Mouse (Mus musculus) gastrocnemius, postnatal 4 days (tissue): ENCODE data around the gene Smap2. TPM values are rescaled to one million over a fixed set of nuclear protein-coding genes. Genes with fewer than 3 reads are reported as not detected.
A peak's percentile ranks its signal among the peaks of the same experiment; 100 is the strongest.

Experiments used
- DNase-seq, 2 experiments: peaks; one replicate each; pipeline ENCODE4 v3.0.0; 2021 to 2022; ENCODE audit warnings: low spot score in 2 of 2, mixed read lengths in 2 of 2
- total RNA-seq, 2 experiments: library from RNA; stranded (reverse); gene quantifications; 2 replicates each; pipeline ENCODE4 v1.2.3; 2021

Gene Smap2
- total RNA-seq, 2 experiments from 2014 or later: 22.1 to 25.7 TPM

DNA sequence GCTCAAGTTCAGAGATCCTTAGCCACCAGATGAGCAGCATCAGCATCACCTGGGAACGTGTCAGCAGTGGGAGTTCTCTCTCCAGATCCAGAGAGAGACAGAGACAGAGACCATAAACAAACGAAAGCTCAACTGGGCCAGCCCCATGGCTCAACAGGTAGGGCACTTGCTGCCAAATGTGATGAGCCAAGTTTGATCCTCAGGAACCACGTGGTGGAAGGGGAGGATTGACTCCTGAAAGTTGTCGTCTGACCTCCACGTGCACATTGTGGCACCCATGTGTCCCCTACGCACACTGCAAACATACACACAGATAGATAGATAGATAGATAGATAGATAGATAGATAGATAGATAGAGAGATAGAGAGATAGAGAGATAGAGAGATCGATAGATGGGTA is 6.4 kb upstream of the Smap2 start:
- DNase-seq: no peak

DNA sequence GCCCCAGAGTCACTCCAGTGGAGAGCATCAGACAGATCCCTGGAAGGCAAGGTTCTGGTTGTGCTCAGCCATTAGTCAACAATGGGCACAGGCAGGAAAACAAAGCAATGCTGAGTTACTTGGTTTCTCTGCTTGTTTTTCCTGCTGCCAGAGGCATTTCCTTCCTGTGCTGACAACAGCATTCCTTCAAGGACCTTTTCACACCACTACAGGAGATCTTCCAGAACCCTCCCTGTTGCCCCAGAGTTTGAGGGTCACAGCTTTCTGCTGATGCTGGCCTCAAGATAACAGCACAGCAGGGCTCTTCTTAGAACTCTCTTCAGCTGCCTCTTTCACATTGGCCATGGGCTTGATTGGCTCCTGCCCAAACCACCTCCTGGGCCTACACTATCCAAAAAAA is 4.9 kb upstream of the Smap2 start:
- no peak for DNase-seq

DNA sequence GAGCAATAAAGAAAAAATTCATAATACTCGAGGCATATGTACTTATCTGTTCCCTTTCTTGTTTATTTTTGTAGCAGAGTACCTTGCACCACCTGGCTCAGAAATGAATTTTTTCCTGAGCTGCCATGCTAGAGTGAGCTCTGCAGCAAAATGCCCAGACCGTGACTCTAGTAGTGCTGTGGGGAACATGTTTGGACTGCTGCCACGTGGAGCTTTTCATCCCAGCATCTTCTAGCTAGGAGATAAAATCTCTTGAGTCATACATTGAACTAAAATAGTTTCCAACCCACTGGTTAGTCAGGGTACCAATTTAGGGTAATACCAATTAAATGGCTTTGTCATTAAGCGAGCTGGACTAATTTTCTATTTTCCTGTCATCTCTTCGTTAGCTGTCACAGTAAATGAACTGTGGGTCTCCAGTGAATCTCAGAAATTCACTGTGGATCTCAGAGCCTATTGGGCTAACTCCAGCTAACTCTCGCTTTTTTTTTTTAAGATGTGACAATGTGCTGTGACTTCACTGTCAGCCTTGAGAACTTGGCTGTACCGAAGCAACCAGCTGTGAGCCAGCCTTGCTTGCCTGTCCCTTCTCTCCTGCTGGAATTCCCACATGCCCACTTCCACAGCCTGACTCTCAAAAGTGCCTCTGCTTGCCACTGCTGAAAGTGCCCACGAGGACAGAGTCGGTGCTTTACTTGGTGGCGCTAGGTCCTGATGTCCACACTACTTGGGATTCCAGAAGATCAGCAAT is 3.2 kb upstream of the Smap2 start:
- no peak for DNase-seq

DNA sequence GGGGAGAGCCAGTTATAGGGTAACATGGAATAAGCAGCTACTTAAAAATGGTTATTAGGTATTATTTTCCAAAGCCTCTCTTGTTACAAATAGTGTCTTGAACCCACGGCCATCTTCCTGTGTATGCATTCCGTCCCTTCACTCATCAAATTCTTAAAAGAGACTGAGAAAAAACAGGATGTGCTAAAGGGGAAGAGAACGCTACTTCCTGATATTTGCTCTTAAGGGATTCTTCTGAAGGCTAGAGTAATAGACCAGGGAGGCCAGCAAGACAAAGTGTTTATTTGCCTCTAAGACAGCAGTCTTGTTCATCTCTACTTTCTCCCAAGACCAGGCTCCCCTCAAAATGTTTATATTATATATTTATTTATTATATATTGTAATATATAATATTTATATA is 1.2 kb upstream of the Smap2 start:
- DNase-seq: no peak

DNA sequence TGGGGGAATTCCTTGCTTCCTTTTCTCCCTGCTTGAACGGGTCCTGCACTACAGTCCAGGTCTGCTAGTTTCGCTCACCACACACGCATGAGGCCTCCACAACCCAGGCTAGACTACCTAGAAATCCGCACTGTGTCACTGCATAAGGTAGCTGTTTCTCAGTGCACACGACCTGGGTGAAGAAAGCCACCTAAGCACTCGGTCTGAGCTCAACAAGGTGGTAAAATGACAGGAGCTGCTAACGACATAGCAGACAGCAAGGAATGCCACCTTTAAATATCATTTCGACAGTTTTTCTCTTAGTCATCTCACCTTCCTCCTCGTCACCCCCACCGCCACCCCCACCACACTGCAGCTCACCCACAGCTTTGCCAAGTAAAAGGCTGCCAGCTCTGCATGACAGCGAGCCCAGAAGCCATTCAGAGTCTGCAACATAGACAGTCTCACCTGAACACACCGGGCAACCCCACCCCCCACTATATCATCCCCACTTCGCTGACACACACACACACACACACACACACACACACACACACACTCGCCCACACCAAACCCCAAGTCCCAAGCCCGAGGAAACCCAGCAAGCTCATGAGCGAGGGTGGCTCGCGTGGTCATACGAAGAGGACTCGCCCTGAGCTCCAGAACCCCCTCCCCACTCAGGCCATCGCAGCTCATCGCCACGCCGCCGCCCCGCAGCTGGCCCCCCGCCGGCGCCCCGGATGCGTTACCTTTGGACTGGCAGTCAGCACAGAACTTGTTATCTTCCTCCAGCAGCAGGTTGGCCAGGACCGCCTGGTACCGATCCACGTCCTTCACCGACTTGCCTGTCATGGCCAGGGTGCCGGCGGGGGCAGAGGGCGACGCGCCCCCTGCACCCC is 787 bp downstream of the Smap2 start:
- DNase-seq: peak in 1 of 2 experiments; percentile 28

DNA sequence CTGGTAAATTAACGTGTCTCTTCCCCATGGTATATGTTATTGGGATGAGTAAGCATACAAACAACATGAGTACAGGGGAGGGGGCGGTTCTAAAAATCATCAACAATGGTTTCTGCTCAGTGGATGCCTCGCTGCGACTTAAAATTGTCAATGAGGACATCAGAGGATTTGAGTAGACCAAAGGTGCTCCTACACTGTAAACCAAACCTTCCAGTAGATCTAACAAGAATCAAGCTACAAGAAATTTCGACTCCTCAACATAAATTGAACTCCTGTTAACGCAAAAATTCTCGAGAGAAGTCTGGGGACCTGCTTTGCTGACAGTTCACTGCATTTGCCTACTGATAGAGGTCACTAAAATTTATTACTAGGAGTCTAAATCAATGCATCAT is 1.8 kb downstream of the Smap2 start:
- DNase-seq: no peak

DNA sequence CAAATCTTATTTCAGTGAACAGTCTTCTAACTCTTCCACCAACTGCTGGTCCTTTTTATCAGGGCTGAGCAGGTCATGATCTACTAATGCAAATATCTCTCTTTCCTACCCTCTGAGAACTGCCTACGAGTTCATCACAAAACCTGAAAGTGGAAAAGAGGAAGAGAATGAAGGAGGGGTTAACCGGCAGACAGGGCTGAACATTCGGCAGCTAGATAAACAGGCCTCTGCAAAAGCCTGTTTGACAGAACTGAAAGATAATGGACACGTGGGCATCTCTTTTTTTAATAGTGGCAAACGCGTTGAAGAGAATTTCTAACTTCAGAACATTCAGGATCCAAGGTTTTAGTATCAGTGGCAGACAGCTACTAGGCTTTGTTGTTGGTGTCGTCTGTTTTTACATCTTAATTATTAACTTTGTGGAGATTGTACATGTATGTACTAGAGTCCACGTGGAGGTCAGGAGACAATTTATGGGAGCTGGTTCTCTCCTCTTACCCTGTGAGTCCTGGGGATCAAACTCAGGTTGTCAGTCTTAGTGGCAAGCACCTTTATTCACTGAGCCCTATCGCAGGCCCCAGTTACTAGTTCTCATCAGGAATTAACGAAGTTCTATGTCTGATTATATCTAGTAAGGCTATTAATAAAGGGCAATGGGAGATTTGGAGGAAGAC is 2.3 kb downstream of the Smap2 start:
- no peak for DNase-seq

DNA sequence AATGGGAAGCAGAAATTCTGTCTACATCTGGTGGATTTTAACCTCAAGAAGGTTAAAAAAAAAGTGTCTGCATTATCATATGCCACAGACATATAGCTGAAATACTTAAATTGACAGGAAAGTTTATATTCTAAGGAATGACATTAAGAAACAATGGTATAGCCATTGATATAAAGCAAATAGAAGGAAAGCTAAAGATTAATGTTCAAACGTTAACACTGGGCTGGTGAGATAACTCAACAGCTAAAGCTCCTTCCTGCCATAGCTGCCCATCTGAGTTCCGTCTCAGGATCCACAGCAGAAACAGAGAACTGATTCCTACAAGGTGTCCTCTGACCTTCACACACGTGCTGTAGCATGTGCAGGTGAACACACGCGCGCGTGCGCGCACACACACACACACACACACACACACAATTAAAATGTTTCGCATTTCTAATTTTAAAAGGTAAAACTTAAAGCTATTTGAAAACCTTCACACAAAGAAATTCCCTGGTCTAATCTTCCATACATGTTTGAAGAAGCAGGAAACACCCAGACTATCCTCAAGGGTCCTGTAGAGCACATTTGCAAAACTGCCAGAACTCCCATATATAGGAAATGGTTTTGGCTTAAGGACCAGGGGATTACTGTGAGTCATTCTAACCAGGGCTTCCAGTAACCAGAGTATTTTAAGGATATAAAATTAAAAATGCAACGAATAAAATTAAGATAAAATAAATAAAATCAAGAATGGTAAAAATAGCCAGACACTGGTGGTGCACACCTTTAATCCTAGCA is 6.1 kb downstream of the Smap2 start:
- DNase-seq: no peak

DNA sequence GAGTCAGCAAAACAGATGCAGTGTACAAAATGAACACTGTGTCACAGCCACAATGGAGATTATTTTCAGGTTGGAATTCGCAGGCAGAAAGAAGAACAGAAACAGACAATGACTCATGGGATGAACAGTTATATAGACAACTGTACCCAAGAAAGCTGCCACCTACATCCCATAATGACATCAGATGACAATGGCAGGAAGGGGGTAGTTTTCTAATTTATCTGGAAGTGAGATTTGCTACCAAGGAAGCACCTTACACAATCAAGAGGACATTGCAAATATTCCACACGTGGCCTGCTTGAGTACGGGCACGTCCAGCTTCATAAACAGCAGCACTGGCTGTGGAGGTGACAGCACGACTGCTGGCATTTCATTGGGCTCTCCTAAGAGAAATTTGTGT is 7.9 kb downstream of the Smap2 start:
- no peak for DNase-seq

DNA sequence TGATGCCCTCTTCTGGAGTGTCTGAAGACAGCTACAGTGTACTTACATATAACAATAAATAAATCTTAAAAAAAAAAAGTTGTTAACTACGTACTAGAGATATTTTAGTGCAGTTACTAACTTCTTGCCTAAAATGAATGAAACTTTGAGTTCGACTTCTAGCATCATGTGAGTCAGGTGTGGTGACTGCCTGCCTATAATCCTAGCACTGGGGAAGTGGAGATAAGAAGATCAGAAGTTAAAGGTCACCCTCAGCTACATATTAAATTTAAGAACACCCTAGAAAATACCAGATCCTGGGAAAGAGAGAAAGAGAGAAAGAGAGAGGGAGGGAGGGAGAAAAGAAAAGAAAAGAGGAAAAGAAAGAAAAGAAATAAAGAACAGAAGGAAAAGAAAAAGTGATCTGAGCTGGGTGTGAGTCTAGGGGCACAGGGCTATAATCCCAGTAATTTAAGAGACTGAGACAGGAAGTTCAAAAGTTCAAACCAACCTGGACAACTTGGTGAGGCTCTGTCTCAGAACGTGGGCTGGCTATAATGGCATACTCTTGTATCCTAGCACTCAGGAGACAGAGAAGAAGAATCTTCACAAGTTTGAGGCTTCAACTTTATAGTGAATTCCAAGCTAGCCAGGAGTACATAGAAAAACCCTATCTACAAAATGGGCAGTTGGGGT is 8.8 kb downstream of the Smap2 start:
- DNase-seq: no peak

DNA sequence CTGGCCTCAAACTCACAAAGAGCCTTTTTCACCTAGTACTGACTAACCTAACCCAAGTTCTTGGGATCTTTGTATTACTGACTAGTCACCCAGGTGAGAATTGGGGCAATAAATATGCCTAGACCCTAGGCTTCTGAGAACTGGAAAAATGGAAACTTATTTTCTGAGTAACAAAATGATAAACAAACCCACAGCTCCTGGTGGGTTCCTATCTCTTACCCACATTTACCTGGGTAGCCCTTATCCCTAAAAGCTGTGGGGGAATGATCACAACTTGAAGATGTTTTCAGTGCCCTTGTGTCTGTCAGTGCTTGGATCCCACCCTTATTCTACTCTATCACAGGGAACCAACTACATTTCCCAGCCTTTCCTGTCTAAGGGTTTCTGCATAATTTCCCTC is 10.0 kb downstream of the Smap2 start:
- DNase-seq: no peak

DNA sequence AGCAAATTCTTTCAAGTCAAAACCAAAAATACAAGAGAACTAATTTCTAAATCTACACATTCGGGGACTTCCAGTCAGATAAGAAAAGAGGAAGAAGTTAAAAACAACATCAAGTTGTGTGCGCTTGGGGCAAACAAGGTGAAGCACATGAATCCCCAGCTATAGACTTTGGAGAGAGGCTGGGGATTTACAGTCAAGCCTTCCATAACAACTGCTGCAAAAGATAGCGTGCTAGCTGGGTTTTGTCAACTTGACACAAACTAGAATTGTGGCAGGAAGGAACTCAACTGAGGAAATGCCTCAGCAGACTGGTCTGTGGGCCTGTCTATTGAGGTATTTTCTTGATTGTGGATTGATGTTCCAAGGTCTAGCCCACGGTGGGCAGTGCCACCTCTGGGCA is 12.4 kb downstream of the Smap2 start:
- no peak for DNase-seq

DNA sequence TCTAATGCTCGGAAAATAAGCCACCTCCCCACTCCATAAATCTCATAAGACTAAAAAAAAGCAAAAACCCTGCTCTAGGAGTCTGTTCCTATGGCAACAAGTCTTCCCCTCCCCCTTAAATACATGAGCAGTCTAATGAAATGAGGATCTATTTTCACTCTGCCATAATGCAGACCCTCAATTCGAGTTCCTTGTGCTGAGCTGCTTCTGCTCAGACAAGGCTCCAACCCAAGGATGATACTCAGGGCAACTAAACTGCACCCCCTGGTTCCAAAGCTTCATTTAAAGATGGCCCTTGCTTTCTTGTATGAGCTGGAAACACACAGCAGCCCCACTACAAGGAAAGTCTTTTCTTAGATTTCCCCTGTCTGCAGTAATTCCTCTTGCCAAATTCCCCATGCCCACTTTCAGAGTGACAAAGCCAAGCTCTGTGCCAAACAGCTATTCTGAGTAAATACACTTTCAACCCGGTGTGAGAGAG is 13.4 kb downstream of the Smap2 start:
- no peak for DNase-seq

DNA sequence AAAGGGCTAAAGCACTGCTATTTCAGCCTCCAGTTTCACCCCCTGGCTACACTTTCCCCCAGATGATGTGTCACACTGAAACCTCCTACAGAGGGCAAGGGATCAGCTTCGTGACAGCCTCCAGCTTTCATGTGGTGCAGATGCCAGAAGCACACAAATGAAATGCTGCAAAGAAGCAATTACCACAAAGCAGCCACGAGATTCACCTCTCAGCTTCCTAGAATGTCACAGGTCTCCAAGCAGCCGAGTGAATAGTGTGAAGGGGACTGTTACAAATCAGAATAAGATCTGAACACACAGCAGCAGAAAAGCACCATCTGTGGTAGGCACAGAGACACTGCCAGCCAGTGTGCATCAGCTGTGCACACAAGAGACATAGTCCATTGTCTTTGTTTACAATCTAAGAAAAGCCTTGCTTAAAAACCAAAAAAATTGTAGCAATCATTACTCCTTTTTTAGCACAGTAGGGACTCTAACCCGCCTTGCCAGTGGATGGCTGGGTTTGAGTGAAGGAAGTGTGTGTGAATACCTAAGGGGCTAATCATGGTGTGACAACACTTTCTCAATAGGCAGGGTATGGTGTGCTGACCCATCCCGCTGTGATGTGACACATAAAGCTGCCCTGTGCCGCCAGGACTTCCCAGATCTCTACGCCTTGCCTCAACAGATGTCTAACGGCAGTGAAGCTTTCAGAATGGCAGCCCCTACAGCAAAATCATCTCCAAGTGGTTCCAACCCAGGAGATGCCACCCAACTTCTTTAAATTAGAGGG is 14.5 kb downstream of the Smap2 start:
- DNase-seq: no peak

DNA sequence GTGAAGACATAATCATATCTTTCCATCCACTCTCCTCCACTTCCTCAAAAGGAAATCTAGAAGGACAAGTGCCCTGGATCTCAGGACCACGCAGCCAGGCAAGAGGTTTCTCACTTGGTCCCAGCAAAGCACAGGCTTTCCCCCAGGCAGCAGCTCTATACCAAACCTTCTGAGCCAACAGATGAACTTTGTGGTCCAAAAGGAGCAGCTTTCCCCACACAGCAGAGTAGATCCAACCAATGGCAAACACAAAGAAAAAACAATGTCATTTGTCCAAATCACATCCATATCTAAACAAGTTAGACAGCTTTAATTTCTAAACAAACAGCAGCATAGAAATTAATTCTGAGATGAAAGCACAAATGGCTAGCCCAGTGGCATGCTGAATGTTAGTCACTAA is 15.4 kb downstream of the Smap2 start:
- DNase-seq: no peak

DNA sequence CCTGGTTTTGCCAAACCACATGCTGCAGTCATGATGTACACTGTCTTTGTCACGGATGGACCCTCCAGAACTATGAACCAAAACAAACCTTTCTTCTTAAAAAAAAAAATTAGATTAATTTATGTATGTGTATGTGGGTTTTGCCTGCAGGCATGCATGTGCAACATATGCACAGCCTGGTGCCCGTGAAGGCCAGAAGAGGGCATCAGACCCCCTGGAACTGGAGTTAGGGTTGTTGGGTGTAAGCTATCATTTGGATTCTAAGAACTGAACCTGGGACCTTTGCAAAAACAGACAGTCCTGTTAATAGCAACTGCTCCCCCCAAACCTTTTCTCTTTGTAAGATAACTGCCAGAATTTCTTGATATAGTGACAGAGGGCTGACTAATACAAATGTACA is 16.0 kb downstream of the Smap2 start:
- no peak for DNase-seq

DNA sequence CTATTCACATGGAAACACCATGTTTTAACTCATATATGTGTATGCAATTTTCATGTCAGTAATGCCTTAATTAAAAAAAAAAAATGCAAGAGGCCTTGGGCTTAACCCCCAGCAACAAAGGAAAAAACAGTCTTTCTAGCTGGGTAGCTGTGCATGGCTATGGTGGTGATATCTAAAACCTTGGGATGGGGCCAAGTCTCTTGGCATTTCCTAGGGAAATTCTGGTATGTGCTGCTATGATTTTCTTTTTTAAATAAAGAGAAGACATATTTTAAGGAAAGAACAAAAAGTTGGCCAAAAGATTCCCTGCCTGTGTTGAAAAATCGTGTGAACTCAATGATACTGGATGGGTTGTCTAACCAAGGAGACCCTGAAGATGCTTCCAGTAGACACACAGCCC is 21.1 kb downstream of the Smap2 start:
- DNase-seq: no peak

DNA sequence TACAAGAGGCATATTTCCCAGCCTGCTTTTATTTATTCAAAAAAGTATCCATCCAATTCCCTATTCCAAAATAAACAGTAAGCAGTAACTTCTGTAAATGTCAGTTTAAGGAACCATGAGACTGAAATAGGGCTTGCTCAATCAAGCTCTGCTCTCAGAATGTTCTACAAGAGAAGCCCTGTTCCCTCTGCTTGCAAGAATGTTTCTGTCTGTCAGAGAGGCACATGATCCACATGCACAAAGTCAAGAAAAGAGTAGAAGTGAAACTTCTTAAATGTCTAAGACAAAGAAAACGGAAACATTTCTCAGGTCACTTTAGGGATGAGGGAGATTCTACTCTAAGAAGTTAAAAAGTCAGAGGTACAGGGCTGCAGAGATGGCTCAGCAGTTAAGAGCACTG is 24.0 kb downstream of the Smap2 start:
- DNase-seq: no peak

DNA sequence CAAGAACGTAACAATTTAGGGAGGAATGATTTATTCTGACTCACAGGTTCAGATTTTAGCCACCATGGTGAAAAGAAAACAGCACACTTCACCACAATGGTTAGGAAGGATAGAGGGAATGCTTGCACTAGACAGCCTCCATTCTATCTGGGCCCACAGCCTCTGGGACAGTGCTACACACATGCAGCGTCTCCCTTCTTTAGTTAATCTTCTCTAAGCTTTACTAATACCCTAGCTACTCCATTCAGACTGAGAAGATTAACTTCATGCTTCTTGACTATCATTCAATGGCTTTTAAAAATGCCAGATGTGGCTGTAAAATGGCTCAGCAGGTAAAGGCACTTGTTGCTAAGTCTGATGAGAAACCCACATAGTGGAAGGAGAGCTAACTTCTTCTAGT is 24.8 kb downstream of the Smap2 start:
- DNase-seq: no peak

DNA sequence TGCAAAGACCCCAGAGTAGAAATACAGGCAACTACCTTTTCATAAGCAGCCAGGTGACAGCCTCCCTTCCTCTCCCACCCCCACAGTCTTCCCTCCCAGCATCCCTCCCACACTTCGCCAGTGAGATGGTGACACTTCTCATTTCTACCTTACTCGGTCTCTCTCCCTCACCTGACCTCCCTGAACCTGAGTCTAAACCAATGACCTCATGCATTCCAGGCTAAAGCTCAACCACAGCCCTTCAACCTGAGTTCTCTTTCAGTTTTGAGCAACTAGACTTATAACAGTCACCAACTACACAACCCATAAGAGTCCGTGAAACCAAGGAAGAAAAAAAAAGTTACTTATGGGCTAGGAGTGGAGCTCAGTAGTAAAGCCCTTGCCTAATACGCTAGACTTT is 29.7 kb downstream of the Smap2 start:
- DNase-seq: no peak
